Mouse (Mus musculus): Measurements from ENCODE around the gene Gm17349. TPM values are rescaled to one million over a fixed set of nuclear protein-coding genes. Genes with fewer than 3 reads are reported as not detected.
"Not testable (repeated sequence)": the region's sequence is repeated elsewhere in the genome, so short reads cannot be mapped to it uniquely, and the experiment has no call there.

Gene Gm17349
- polyA plus RNA-seq (2016; fragmentation: Nextera tagmentation; extraction: Ambion mirVana), result not detected in 2 replicates

DNA sequence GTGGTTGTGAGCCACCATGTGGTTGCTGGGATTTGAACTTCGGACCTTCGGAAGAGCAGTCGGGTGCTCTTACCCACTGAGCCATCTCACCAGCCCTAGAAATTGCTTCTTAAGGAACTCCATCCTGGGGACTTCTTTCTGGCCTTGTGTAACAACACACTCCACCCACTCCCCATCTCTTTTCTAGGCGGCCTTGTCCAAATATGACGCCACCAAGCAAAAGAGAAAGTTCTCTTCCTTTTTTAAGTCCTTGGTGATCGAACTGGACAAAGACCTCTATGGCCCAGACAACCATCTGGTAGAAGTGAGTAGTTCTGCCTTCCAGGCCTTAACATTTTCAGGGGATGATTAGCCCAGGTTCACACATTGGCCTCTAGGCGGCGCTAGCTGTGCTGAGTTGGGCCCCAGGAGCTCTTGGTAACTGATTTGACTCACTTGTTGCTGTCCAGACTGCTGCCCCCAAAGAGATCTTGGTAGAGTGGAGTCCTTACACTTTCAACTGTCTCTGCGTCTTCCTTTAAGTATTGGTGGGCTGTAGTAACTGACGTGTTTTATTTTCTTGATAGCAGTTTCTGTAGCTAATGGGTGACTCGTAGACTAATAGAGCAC lies at the start of gene Gm17349:
TSS of gene Gm17349 (minus strand) at position 51 of the 609 bp plus-strand sequence.
- ATAC-seq (ENCODE audit: low FRiP score, low read depth), result no peak

GRCm38 (mm10) chr15:99754204-99754603 lies 48.9 kb upstream of the Gm17349 start:
- no peak overlapping the region for H3K27ac ChIP-seq
- H3K36me3 ChIP-seq, result peaks cover 3% of the 10 kb centered on the region; the same call in 1 of the 2 replicates
- no peak overlapping the region for H3K4me3 ChIP-seq
- H3K4me1 ChIP-seq, result no peaks in the 10 kb centered on the region
- no peaks in the 10 kb centered on the region for H3K9me3 ChIP-seq
- H3K9ac ChIP-seq, result no peak overlapping the region
- no peak overlapping the region for H3K4me2 ChIP-seq (replicated peaks)
- H3K27me3 ChIP-seq (replicated peaks), result no peaks in the 10 kb centered on the region
- 79% methylated on average over 3 of the region's 3 CpGs for WGBS
- no peak for ATAC-seq (ENCODE audit: low FRiP score, low read depth)

More for the DNA sequence above, at the start of gene Gm17349:
- Histone ChIP-seq H3K4me3 (peak within 1 kb of the TSS; percentile 78), H3K27ac (peak within 1 kb of the TSS; percentile 91), H3K4me2 (replicated peaks) (peak within 1 kb of the TSS; percentile 97), H3K27me3 (replicated peaks) (no peaks in the 10 kb centered on the region), H3K36me3 (peaks cover 49% of the 10 kb centered on the region), H3K4me1 (peaks cover 38% of the 10 kb centered on the region), H3K9me3 (no peaks in the 10 kb centered on the region), H3K9ac (peak within 1 kb of the TSS; percentile 94)
- WGBS, result 65% methylated on average over 11 of the region's 11 CpGs

GRCm38 (mm10) chr15:99740229-99740628 lies 34.9 kb upstream of the Gm17349 start:
- 94% methylated on average over 4 of the region's 4 CpGs for WGBS
- Histone ChIP-seq H3K27ac (no peak overlapping the region), H3K4me2 (replicated peaks) (no peak overlapping the region), H3K9ac (no peak overlapping the region), H3K36me3 (peaks cover 53% of the 10 kb centered on the region), H3K4me3 (no peak overlapping the region), H3K9me3 (no peaks in the 10 kb centered on the region), H3K4me1 (no peaks in the 10 kb centered on the region), H3K27me3 (replicated peaks) (no peaks in the 10 kb centered on the region)
- no peak for ATAC-seq (ENCODE audit: low FRiP score, low read depth)

DNA sequence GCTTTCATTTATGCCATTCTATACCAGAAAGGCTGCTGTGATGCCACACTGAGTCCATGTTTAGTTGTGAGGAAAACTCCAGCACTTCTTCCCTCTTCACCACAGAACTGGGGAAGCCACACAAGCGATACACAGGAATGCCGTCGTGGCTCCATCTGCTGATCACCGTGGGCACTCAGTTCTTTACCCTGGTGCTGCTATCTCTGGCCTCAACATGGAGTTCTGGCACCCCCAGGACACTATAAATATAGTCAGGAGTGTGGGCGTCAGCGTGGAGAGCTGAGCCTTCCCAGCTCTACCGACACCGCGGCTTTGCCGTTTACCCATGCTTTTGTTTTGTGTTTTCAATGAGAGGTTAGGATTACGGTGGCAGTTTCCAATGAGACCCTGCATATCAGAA lies 31.4 kb upstream of the Gm17349 start:
- H3K4me2 ChIP-seq (replicated peaks), result no peak overlapping the region
- H3K27ac ChIP-seq, result no peak overlapping the region
- no peak for ATAC-seq (ENCODE audit: low FRiP score, low read depth)
- H3K9me3 ChIP-seq, result no peaks in the 10 kb centered on the region
- no peak overlapping the region for H3K4me3 ChIP-seq
- WGBS, result 90% methylated on average over 11 of the region's 11 CpGs
- peaks cover 72% of the 10 kb centered on the region for H3K36me3 ChIP-seq
- H3K27me3 ChIP-seq (replicated peaks), result no peaks in the 10 kb centered on the region
- H3K4me1 ChIP-seq, result no peaks in the 10 kb centered on the region
- no peak overlapping the region for H3K9ac ChIP-seq

DNA sequence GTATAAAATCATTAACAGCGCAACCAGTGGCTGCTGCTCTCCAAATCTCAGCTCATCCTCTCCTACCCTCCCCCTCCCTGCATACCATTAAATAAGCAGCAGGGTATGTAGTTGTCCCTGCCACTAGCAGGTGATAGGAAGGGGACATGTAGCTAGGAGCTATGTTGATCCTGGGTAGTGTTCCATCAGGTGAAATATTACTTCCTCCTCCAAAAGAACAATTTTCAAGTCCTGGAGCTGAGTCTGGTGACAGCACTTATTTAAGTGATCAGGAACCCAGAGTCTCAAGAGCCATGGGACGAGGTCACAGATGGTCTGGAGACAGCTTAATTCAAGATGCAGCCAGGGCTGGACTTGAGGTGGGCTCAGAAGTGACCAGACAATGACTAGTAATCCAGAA lies 30.3 kb upstream of the Gm17349 start:
- 90% methylated on average over 2 of the region's 2 CpGs for WGBS
- Histone ChIP-seq H3K4me2 (replicated peaks) (no peak overlapping the region), H3K27me3 (replicated peaks) (no peaks in the 10 kb centered on the region), H3K4me3 (no peak overlapping the region), H3K36me3 (peaks cover 73% of the 10 kb centered on the region), H3K27ac (no peak overlapping the region), H3K9me3 (no peaks in the 10 kb centered on the region), H3K4me1 (no peaks in the 10 kb centered on the region), H3K9ac (no peak overlapping the region)
- ATAC-seq (ENCODE audit: low FRiP score, low read depth), result no peak

DNA sequence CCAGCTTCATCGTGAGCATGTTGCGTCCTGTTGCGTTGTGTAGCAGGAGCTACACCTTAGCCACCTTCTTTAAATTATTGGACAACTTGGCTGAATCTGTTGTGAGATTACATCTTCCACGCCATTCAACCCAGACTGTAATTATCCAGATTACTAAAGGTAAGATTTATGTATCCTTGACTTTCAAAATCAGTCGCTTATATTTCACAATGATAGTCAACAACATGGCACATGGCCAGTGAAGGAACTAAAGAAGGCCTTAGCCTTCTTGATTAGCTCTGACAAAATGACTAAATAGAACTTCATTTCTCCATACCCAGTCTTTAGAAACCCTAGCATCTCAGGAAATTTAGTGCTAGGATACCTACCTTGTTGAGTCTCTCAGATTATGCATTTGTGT lies 27.9 kb upstream of the Gm17349 start:
- Histone ChIP-seq H3K36me3 (peaks cover 66% of the 10 kb centered on the region), H3K4me1 (no peaks in the 10 kb centered on the region), H3K9me3 (no peaks in the 10 kb centered on the region), H3K27ac (no peak overlapping the region), H3K4me2 (replicated peaks) (no peak overlapping the region), H3K9ac (no peak overlapping the region), H3K4me3 (no peak overlapping the region), H3K27me3 (replicated peaks) (no peaks in the 10 kb centered on the region)
- no peak for ATAC-seq (ENCODE audit: low FRiP score, low read depth)
- WGBS, result 96% methylated on average over 5 of the region's 5 CpGs

GRCm38 (mm10) chr15:99731678-99732077 lies 26.4 kb upstream of the Gm17349 start:
- H3K36me3 ChIP-seq, result peaks cover 61% of the 10 kb centered on the region
- H3K9me3 ChIP-seq, result no peaks in the 10 kb centered on the region

DNA sequence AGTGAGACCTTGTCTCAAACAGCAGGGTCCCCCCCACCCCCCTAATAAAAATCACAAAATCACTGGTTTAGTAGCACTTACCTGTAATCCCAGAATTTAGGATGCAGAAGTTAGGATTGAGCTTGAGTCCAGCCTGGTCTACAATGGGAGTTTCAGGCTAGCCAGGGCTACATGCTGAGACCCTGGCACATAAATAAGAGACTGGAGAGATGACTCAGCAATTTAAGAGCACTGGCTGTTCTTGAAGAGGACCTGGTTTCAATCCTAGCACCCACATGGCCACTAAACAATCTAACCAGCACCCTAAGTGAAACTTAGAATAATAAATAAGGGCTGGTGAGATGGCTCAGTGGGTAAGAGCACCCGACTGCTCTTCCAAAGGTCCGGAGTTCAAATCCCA lies 25.9 kb upstream of the Gm17349 start:
- WGBS, result 88% methylated on average over 2 of the region's 2 CpGs
- H3K4me3 ChIP-seq, result no peak overlapping the region
- H3K4me1 ChIP-seq, result peaks cover 5% of the 10 kb centered on the region; the same call in 1 of the 2 replicates
- no peak overlapping the region for H3K27ac ChIP-seq
- no peak overlapping the region for H3K9ac ChIP-seq
- no peak overlapping the region for H3K4me2 ChIP-seq (replicated peaks)
- no peak for ATAC-seq (ENCODE audit: low FRiP score, low read depth)
- peaks cover 56% of the 10 kb centered on the region for H3K36me3 ChIP-seq
- no peaks in the 10 kb centered on the region for H3K27me3 ChIP-seq (replicated peaks)
- H3K9me3 ChIP-seq, result no peaks in the 10 kb centered on the region

More at GRCm38 (mm10) chr15:99731678-99732077, 26.4 kb upstream of the Gm17349 start:
- Histone ChIP-seq H3K27ac (no peak overlapping the region), H3K27me3 (replicated peaks) (no peaks in the 10 kb centered on the region), H3K4me2 (replicated peaks) (no peak overlapping the region), H3K4me1 (0 out of 2 replicates have a peak, but pooled peaks cover under 1% of the 10 kb centered on the region), H3K9ac (no peak overlapping the region), H3K4me3 (no peak overlapping the region)
- WGBS, result 91% methylated on average over 3 of the region's 3 CpGs
- no peak for ATAC-seq (ENCODE audit: low FRiP score, low read depth)

- no peaks in the 10 kb centered on the region for H3K27me3 ChIP-seq (replicated peaks)
- H3K4me1 ChIP-seq, result peaks cover 15% of the 10 kb centered on the region
- H3K36me3 ChIP-seq, result peaks cover 37% of the 10 kb centered on the region
- no peak overlapping the region for H3K9ac ChIP-seq
- no peak overlapping the region for H3K4me2 ChIP-seq (replicated peaks)
- no peaks in the 10 kb centered on the region for H3K9me3 ChIP-seq
- H3K27ac ChIP-seq, result no peak overlapping the region
- H3K4me3 ChIP-seq, result no peak overlapping the region
- 97% methylated on average over 4 of the region's 4 CpGs for WGBS
- ATAC-seq (ENCODE audit: low FRiP score, low read depth), result no peak
Measured at GRCm38 (mm10) chr15:99729056-99729783, 23.9 kb upstream of the Gm17349 start.

- Histone ChIP-seq H3K9me3 (no peaks in the 10 kb centered on the region), H3K9ac (no peak overlapping the region), H3K27ac (no peak overlapping the region)
Measured at GRCm38 (mm10) chr15:99728211-99728610, 22.9 kb upstream of the Gm17349 start.

GRCm38 (mm10) chr15:99727525-99727924 lies 22.2 kb upstream of the Gm17349 start:
- Histone ChIP-seq H3K4me3 (no peak overlapping the region), H3K27ac (no peak overlapping the region), H3K36me3 (peaks cover 37% of the 10 kb centered on the region), H3K4me2 (replicated peaks) (no peak overlapping the region), H3K9me3 (no peaks in the 10 kb centered on the region), H3K9ac (no peak overlapping the region), H3K27me3 (replicated peaks) (no peaks in the 10 kb centered on the region), H3K4me1 (peaks cover 30% of the 10 kb centered on the region)
- WGBS, result 97% methylated on average over 12 of the region's 12 CpGs
- no peak for ATAC-seq (ENCODE audit: low FRiP score, low read depth)

More at GRCm38 (mm10) chr15:99728211-99728610, 22.9 kb upstream of the Gm17349 start:
- Histone ChIP-seq H3K36me3 (peaks cover 37% of the 10 kb centered on the region), H3K27me3 (replicated peaks) (no peaks in the 10 kb centered on the region), H3K4me2 (replicated peaks) (no peak overlapping the region), H3K4me1 (peaks cover 25% of the 10 kb centered on the region), H3K4me3 (no peak overlapping the region)
- no peak for ATAC-seq (ENCODE audit: low FRiP score, low read depth)
- WGBS, result 95% methylated on average over 5 of the region's 5 CpGs

GRCm38 (mm10) chr15:99727039-99727438 lies 21.7 kb upstream of the Gm17349 start:
- H3K36me3 ChIP-seq, result peaks cover 35% of the 10 kb centered on the region
- 93% methylated on average over 4 of the region's 5 CpGs for WGBS
- H3K27ac ChIP-seq; H3K9me3 ChIP-seq; H3K4me3 ChIP-seq; ATAC-seq (ENCODE audit: low FRiP score, low read depth); H3K27me3 ChIP-seq (replicated peaks); H3K9ac ChIP-seq: not testable (repeated sequence)
- H3K4me2 ChIP-seq (replicated peaks), result 0 out of 2 replicates have a peak overlapping the region, but pooled peaks have one; percentile 90
- peaks cover 30% of the 10 kb centered on the region for H3K4me1 ChIP-seq
